Mouse (Mus musculus): ENCODE data around the gene Tlr9. TPM values are rescaled to one million over a fixed set of nuclear protein-coding genes. Genes with fewer than 3 reads are reported as not detected.
A peak's percentile ranks its signal among the peaks of the same experiment; 100 is the strongest.

Tlr9 gene
- total RNA-seq, 2 experiments from 2014 or later, result 0.46 to 0.48 TPM

- intact Hi-C loops (cut with DNase I), result no loop called here
- DNase-seq, result no peak
These were observed 43.1 kb downstream of the Tlr9 start for GRCm38 (mm10) chr9:106265358-106266075.

DNA sequence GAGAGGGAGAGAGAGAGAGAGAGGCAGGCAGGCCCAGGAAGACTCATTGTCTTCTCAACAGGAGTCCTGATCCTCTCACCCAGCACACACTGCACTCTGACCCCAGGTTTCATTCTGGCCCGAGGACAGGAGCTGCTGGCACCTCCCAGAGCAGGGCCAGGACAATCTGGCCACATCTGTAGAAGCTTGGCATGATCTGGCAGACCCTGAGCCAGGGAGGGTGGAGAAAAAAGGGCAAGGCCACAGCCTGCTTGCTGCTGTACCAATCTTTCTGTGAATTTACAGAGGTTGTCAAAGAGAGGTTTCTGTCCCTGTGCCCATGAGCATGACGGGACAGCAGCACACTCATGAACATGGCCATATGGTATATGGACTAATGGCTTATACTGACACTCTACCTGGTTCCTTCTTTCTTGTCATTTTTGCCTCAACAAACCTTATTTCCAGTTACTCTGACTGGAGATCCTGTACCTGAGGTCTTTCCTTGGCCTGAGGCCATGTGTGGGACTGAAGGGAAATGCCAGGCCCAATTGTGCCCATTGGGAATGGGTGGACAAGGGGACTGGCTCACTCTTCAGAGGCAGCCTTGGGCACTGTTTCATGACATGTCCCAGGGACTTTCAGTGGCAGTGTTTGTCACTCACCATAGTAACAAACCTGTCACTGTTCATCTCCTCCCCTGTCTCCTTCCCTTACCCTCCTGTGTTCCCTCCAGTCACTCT, 44.7 kb downstream of the Tlr9 start:
- DNase-seq, result no peak
- intact Hi-C loops (cut with DNase I), result no loop called here

GRCm38 (mm10) chr9:106268421-106268820, 46.0 kb downstream of the Tlr9 start:
- intact Hi-C loops (cut with DNase I), result no loop called here
- DNase-seq, result no peak

DNA sequence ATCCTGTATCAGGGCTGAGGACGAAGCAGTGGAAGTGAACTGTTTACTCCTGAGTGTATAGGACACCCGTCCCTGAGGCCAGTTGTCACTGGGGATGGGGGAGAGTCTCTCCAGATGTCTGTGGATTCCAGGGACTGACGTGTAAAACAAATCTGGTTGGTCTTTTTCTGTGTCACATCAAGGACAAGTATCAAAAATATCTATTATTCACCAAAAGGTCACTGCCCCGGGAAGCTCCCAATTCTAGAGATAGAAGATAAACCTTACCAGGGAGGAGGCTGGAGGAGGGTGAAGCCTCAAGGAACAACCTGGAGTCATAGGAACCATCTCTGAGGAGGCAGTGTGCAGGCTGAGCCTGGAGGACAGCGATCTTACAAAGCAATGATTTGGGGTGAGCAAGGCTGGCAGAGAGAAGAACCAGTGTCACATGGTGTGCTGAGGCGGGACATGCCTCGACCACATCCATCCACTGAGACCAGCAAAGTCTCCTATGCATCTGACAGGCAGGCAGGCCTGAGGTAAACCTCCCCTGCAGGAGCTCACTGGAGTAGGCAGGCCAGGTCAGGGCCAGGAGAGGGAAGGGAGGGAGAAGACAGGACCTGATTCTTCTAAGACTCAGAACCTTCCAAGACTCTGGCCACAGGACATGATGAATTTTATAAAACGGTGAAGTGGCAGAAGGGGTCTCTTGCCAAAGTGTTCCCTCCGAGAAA, 46.8 kb downstream of the Tlr9 start:
- no peak for DNase-seq
- intact Hi-C loops (cut with DNase I), result no loop called here

- intact Hi-C loops (cut with DNase I), result no loop called here
- no peak for DNase-seq
These were observed 47.5 kb downstream of the Tlr9 start for GRCm38 (mm10) chr9:106269879-106270278.

DNA sequence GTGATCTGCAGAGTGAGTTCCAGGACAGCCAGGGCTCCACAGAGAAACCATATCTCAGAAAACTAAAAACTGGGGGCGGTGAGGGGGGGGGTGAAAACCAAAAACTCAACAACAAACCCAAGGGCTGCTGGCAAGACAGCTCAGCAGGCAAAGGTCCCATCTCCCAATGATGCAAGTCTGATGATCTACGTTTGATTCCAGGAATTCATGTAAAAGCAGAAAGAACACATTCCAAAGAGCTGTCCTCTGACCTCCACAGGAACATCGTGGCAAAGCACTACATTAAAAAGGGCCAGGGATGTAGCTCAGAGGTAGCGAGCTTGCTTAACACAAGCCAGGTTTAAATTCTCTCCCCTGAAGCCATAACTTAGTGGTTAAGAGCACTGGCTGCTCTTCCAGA, 48.3 kb downstream of the Tlr9 start:
- DNase-seq, result no peak
- intact Hi-C loops (cut with DNase I), result no loop called here

GRCm38 (mm10) chr9:106272288-106272687, 49.9 kb downstream of the Tlr9 start:
- no peak for DNase-seq
- intact Hi-C loops (cut with DNase I), result no loop called here

- intact Hi-C loops (cut with DNase I), result no loop called here
- DNase-seq, result no peak
These were observed 50.9 kb downstream of the Tlr9 start for GRCm38 (mm10) chr9:106273276-106273675.

DNA sequence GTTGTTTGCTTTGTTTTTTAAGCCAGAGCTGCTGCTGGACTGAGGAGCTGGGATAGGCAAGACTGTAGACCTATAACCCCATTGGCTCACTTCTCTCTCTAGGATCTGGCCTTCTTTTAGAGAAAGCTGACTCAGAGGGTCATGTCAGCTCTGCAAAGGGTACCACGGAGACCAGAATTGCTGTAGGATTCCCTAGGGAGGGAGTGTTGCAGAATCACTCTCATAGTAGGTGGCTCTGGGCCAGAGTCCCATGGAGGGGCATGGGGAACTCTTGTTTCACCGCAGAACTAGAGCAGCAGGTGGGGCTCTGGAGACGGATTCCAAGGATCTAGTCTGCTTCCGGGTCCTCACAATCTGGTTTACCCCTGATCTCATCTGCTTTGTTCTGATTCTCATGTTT, 51.4 kb downstream of the Tlr9 start:
- no peak for DNase-seq
- intact Hi-C loops (cut with DNase I), result no loop called here

GRCm38 (mm10) chr9:106274652-106275180, 52.3 kb downstream of the Tlr9 start:
- intact Hi-C loops (cut with DNase I), result loop anchor here (5.0 kb wide), 1 partner anchor 62 kb away; no protein-coding TSS in a partner anchor
- no peak for DNase-seq

- intact Hi-C loops (cut with DNase I), result loop anchor here (5.0 kb wide), 1 partner anchor 64 kb away; no protein-coding TSS in a partner anchor
- no peak for DNase-seq
These were observed 53.4 kb downstream of the Tlr9 start for GRCm38 (mm10) chr9:106275806-106276205.

Small RNAs within 50 kb of the gene (microRNA-seq; reads per million reads assigned to microRNA genes)
- gene Mirlet7g, result 84,586 reads per million, percentile 100 among the genes with 10 or more reads in this experiment

Other genes starting within 250 kb of the Tlr9 start
- 1 to 10 TPM; 2.0 to 3.1 TPM for gene Col6a4, start 125.8 kb upstream of the Tlr9 start, total RNA-seq (2021)
- 1 to 10 TPM; 2.7 to 3.5 TPM for gene Glyctk, start 64.5 kb upstream of the Tlr9 start, total RNA-seq (2021)
- 100 to 1,000 TPM; 168 to 170 TPM for gene Wdr82, start 51.7 kb upstream of the Tlr9 start, total RNA-seq (2021)
- gene Ppm1m, start 22.9 kb upstream of the Tlr9 start, total RNA-seq (2021), result 10 to 100 TPM; 16.1 to 18.7 TPM
- gene Twf2, start 19.5 kb upstream of the Tlr9 start, total RNA-seq (2021), result 10 to 100 TPM; 34.4 to 38.2 TPM
- 10 to 100 TPM; 97.5 to 99.8 TPM for gene Alas1, start 26.1 kb downstream of the Tlr9 start, total RNA-seq (2021)
- 10 to 100 TPM; 11.0 to 11.9 TPM for gene Poc1a, start 58.5 kb downstream of the Tlr9 start, total RNA-seq (2021)
- gene Dusp7, start 146.0 kb downstream of the Tlr9 start, total RNA-seq (2021), result 10 to 100 TPM; 54.3 to 54.4 TPM
- 100 to 1,000 TPM; 480 to 518 TPM for gene Rpl29, start 206.9 kb downstream of the Tlr9 start, total RNA-seq (2021)
- gene Acy1, start 215.7 kb downstream of the Tlr9 start, total RNA-seq (2021), result 10 to 100 TPM; 14.3 to 19.0 TPM
- 10 to 100 TPM; 13.3 to 13.8 TPM for gene Abhd14b, start 224.9 kb downstream of the Tlr9 start, total RNA-seq (2021)
- 10 to 100 TPM; 70.1 to 71.4 TPM for gene Abhd14a, start 225.1 kb downstream of the Tlr9 start, total RNA-seq (2021)
- gene Pcbp4, start 230.7 kb downstream of the Tlr9 start, total RNA-seq (2021), result 100 to 1,000 TPM; 409 to 418 TPM
- 1 to 10 TPM in 1 of 2 experiments, under 1 TPM in 1; 0.94 to 1.3 TPM for gene Gpr62, start 243.3 kb downstream of the Tlr9 start, total RNA-seq (2021)